Mouse (Mus musculus): ENCODE results near the gene Fdxacb1. TPM values are rescaled to one million over a fixed set of nuclear protein-coding genes. Genes with fewer than 3 reads are reported as not detected.

The Fdxacb1 gene
- total RNA-seq (2021), result 1 to 10 TPM; 5.4 to 6.6 TPM
- long read RNA-seq, experiment 1, partial matches to known transcripts, result 1 of 5 reads
- long read RNA-seq, experiment 1, other reads (novel, unspliced or antisense), result 0 of 5 reads
- long read RNA-seq, experiment 2, transcript Fdxacb1-201 (5 exons, 2,658 nt), result major isoform, 6 of 7 reads
- long read RNA-seq, experiment 2, partial matches to known transcripts, result 0 of 7 reads
- long read RNA-seq, experiment 2, other reads (novel, unspliced or antisense), result 1 of 7 reads

GRCm38 (mm10) chr9:50768107-50769002, at the start of gene Fdxacb1:
TSS of gene Fdxacb1 (plus strand) at chr9:50768236.
- peak; percentile 98 to 99 for DNase-seq (ENCODE audit: low spot score in 2 of 2)

GRCm38 (mm10) chr9:50718878-50719277, 49.2 kb upstream of the Fdxacb1 start:
- no peak for DNase-seq (ENCODE audit: low spot score in 2 of 2)

GRCm38 (mm10) chr9:50721061-50721460, 47.0 kb upstream of the Fdxacb1 start:
- no peak for DNase-seq (ENCODE audit: low spot score in 2 of 2)

GRCm38 (mm10) chr9:50722451-50722911, 45.6 kb upstream of the Fdxacb1 start:
- peak in 1 of 2 experiments; percentile 59 for DNase-seq (ENCODE audit: low spot score in 2 of 2)

- peak; percentile 77 to 90 for DNase-seq (ENCODE audit: low spot score in 2 of 2)
Measured at GRCm38 (mm10) chr9:50723406-50723805, 44.6 kb upstream of the Fdxacb1 start.

GRCm38 (mm10) chr9:50724147-50724546, 43.9 kb upstream of the Fdxacb1 start:
- no peak for DNase-seq (ENCODE audit: low spot score in 2 of 2)

GRCm38 (mm10) chr9:50724661-50725330, 43.2 kb upstream of the Fdxacb1 start:
- no peak for DNase-seq (ENCODE audit: low spot score in 2 of 2)

GRCm38 (mm10) chr9:50725921-50726590, 42.0 kb upstream of the Fdxacb1 start:
- DNase-seq (ENCODE audit: low spot score in 2 of 2), result no peak

GRCm38 (mm10) chr9:50727171-50727924, 40.7 kb upstream of the Fdxacb1 start:
- DNase-seq (ENCODE audit: low spot score in 2 of 2), result peak in 1 of 2 experiments; percentile 22

- peak; percentile 78 to 91 for DNase-seq (ENCODE audit: low spot score in 2 of 2)
Measured at GRCm38 (mm10) chr9:50727925-50728651, 39.9 kb upstream of the Fdxacb1 start.

GRCm38 (mm10) chr9:50729600-50729999, 38.4 kb upstream of the Fdxacb1 start:
- no peak for DNase-seq (ENCODE audit: low spot score in 2 of 2)

GRCm38 (mm10) chr9:50732560-50732959, 35.5 kb upstream of the Fdxacb1 start:
- DNase-seq (ENCODE audit: low spot score in 2 of 2), result no peak

- DNase-seq (ENCODE audit: low spot score in 2 of 2), result peak in 1 of 2 experiments; percentile 71
Measured at GRCm38 (mm10) chr9:50734989-50735388, 33.0 kb upstream of the Fdxacb1 start.

- DNase-seq (ENCODE audit: low spot score in 2 of 2), result peak; percentile 91
Measured at GRCm38 (mm10) chr9:50738914-50739870, 28.8 kb upstream of the Fdxacb1 start, which contains the start of gene Dixdc1. TSS of gene Dixdc1 (minus strand) at chr9:50739517.

- no peak for DNase-seq (ENCODE audit: low spot score in 2 of 2)
Measured at GRCm38 (mm10) chr9:50740867-50741784, 26.9 kb upstream of the Fdxacb1 start.

- DNase-seq (ENCODE audit: low spot score in 2 of 2), result no peak
Measured at GRCm38 (mm10) chr9:50742261-50742660, 25.8 kb upstream of the Fdxacb1 start.

GRCm38 (mm10) chr9:50742744-50743143, 25.3 kb upstream of the Fdxacb1 start:
- DNase-seq (ENCODE audit: low spot score in 2 of 2), result no peak
